Mouse (Mus musculus) urinary bladder, postnatal 25 days (tissue): Measurements from ENCODE around the gene Pdcl3.
"Not testable (repeated sequence)": the region's sequence is repeated elsewhere in the genome, so short reads cannot be mapped to it uniquely, and the experiment has no call there.

ENCODE experiments used
- DNase-seq: peaks from one replicate; pipeline ENCODE4 v3.0.0; 2022; ENCODE audit warnings: low spot score

Gene Pdcl3

GRCm38 (mm10) chr1:39025142-39025541 lies 39.7 kb downstream of the Pdcl3 start:
- no peak for DNase-seq

GRCm38 (mm10) chr1:39025840-39026239 lies 40.4 kb downstream of the Pdcl3 start:
- no peak for DNase-seq

- no peak for DNase-seq
Measured at GRCm38 (mm10) chr1:39029176-39029575, 43.8 kb downstream of the Pdcl3 start.

GRCm38 (mm10) chr1:39030108-39030507 lies 44.7 kb downstream of the Pdcl3 start:
- no peak for DNase-seq

- DNase-seq, result no peak
Measured at GRCm38 (mm10) chr1:39035817-39036216, 50.4 kb downstream of the Pdcl3 start.

- no peak for DNase-seq
Measured at GRCm38 (mm10) chr1:39042188-39042587, 56.8 kb downstream of the Pdcl3 start.

GRCm38 (mm10) chr1:39044442-39044841 lies 59.0 kb downstream of the Pdcl3 start:
- not testable (repeated sequence) for DNase-seq

GRCm38 (mm10) chr1:39046689-39047088 lies 61.3 kb downstream of the Pdcl3 start:
- DNase-seq, result no peak
